Mouse (Mus musculus) cortical plate, adult 2 months (tissue): ENCODE results near the gene Atp5g2. TPM values are rescaled to one million over a fixed set of nuclear protein-coding genes. Genes with fewer than 3 reads are reported as not detected.

Experiments used
- H3K27ac ChIP-seq: fragments of 200-500 bp; 2 replicates; pipeline ENCODE4 v1.5.1; 2012; ENCODE audit warnings: low read length, control low read depth, inconsistent platforms; ENCODE audit not compliant: insufficient read depth
- H3K4me1 ChIP-seq: fragments of 200-500 bp; 2 replicates; pipeline ENCODE4 v1.6.1; 2011; ENCODE audit warnings: low read length; ENCODE audit not compliant: control insufficient read depth, insufficient read depth
- H3K4me3 ChIP-seq: fragments of 200-500 bp; 2 replicates; pipeline ENCODE4 v1.5.1; 2011; ENCODE audit warnings: mild to moderate bottlenecking, low read length, control low read depth; ENCODE audit not compliant: insufficient read depth
- CTCF ChIP-seq: fragments of 200-500 bp; IDR thresholded peaks from 2 replicates; pipeline ENCODE4 v1.5.1; 2011; ENCODE audit warnings: mild to moderate bottlenecking, control low read depth, low read length; ENCODE audit not compliant: insufficient read depth; ENCODE audit errors: extremely low read depth
- POLR2A ChIP-seq: fragments of 200-500 bp; IDR thresholded peaks from 2 replicates; pipeline ENCODE4 v1.6.1; 2011; ENCODE audit warnings: mild to moderate bottlenecking, low read length, control low read depth; ENCODE audit not compliant: insufficient read depth; ENCODE audit errors: extremely low read depth
- polyA plus RNA-seq: library from polyadenylated mRNA; depleted of rRNA; stranded (reverse); fragments of >200 nt; gene quantifications from 2 replicates; pipeline ENCODE4 v1.2.3, GENCODE M21; 2012

Atp5g2 gene
- polyA plus RNA-seq, 1 experiment: 293 TPM

DNA sequence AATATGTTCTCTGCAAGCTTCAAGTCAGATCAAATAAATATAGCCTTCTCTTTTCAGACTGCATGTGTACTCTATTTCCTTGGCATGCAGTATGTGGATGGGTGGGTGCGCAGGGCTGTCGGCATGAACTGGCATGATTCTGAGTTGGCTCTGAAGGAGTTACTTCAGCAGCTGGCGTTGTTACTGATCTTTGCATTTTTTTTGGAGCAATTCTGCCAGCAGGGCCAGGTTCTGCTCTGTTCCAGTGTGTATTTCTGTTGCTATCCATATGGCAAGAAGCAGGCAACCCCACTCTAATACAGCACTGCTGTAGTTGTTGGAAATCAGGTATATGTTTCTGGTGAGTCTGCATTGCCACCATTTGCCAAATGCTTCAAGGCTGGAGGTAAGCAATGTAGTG lies 36.3 kb downstream of the Atp5g2 start:
- Histone ChIP-seq H3K4me3 (no peak overlapping the region), H3K27ac (peak overlapping the region; percentile 61; the same call in 1 of the 2 replicates), H3K4me1 (peaks cover 1% of the 10 kb centered on the region; the same call in 1 of the 2 replicates)
- TF ChIP-seq POLR2A: no peak
- TF ChIP-seq CTCF: no peak

DNA sequence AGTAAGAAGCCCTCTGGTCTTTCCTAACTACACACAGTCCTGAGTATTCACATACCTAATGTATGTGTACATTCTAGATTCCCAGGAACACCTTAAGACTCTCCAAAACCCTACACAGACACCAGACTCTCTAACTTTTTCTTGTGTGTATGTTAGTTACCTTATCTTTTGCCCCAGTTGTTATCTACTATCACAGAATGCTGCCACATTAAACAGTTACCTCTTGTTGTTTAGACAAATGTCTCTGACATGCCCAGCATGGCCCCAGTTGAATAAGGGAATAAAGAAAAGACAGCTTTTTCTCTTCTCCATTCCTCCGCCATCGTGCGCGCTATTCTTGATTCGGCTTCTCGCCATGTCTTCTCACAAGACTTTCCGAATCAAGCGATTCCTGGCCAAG lies 37.5 kb downstream of the Atp5g2 start:
- TF ChIP-seq POLR2A: no peak
- no peak for TF ChIP-seq CTCF
- peaks cover 1% of the 10 kb centered on the region; the same call in 1 of the 2 replicates for H3K4me1 ChIP-seq
- H3K4me3 ChIP-seq: no peak overlapping the region

DNA sequence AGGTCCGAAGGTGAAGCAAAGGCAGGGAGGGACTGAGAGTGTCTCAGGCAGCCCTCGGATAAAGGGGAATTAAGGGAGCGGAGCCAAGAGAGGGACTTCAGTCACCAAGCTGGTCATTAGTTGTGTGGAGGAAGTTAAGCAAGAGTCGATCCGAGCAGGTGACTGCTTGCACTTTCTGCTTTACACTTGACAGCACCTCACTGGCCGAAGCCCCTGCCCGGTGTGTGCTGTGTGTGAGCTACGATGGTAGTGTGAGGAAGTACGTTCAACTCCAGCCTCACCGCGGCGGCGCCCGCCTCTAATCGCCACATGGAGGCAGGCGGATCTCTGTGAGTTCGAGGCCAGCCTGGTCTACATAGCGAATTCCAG lies 46.5 kb downstream of the Atp5g2 start:
- Histone ChIP-seq H3K27ac (peak overlapping the region; percentile 5; the same call in 1 of the 2 replicates), H3K4me3 (peak overlapping the region; percentile 82), H3K4me1 (peaks cover 5% of the 10 kb centered on the region; the same call in 1 of the 2 replicates)
- TF ChIP-seq CTCF: no peak
- no peak for TF ChIP-seq POLR2A

More for the DNA sequence above, 37.5 kb downstream of the Atp5g2 start:
- no peak overlapping the region for H3K27ac ChIP-seq

DNA sequence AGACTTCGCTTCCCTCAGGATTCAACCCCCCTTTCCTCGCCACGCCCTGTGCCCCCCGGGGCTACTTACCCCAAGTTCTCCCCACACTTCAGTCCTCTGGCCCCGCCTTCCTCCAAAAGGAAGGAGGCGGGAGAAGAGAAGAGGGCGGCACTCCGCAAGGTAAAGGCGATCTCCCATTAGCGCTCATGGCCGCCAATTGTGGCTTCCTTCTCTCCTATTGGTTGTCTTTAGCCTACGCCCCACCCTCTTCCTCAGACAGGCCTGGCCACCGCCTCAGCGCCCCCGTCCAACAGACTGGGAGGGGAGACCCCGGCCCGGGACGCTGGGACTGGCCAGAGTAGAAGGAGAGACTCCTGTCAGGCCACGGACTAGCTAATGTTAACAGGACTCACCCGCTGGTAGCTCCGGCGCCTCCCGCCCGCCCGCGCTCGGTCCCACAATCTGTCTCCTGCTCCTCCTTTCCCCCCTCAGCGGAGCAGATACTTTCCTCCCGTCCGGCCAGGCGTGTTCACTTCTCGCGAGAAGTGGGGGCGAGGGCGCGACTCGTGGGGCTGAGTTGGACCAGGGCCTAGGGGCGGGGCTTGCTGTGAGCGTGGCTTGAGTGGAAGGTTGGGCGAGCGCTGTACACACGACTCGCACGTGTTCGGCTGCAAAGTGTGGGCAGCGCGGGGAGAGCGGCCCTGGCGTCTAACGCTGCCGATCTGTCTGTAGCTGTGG lies 47.0 kb downstream of the Atp5g2 start, which contains the start of the genes Gm28047 and Atf7:
TSS of gene Gm28047 (minus strand) at position 98 of the 717 bp plus-strand sequence.
TSS of gene Atf7 (minus strand) at position 495 of the 717 bp plus-strand sequence.
- Histone ChIP-seq H3K27ac (peak within 1 kb of the TSS; percentile 72), H3K4me3 (peak within 1 kb of the TSS; percentile 82), H3K4me1 (peaks cover 5% of the 10 kb centered on the region; the same call in 1 of the 2 replicates)
- TF ChIP-seq CTCF: no peak
- TF ChIP-seq POLR2A: peak; percentile 55; the same call in 1 of the 2 replicates

DNA sequence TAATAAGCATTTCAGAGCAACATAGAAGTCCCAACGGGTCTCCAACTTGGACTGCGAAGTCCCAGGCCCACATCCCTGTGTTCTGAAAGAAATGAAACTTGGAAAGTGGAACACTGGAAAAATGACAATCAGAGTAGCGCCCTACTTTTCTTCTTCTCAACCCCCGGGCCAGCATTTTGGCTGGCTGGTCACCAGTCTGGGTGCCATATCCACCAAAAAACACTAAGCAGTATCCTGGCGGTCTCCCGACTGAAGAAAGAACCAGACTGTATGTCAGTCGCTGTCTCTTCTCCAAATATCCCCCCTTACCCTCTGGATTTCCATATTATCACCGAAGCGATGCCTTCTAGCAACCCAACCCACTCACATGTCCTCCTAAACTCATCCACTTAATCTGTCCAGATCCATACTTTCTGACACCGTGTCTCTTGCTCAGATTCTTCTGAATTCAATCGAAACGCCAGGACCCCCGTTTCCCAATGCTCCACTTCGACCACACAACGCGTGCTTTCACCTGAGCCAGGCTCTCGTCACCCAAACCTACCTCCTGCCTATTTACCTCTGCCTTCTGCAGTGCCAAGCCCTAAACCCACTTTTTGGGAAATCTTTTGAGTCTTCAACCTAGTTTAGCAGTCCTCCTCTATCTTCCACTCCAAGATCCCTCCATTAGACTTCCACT lies 47.7 kb downstream of the Atp5g2 start:
- H3K27ac ChIP-seq: peak overlapping the region; percentile 32; the same call in 1 of the 2 replicates
- peak overlapping the region; percentile 82 for H3K4me3 ChIP-seq
- H3K4me1 ChIP-seq: peaks cover 5% of the 10 kb centered on the region; the same call in 1 of the 2 replicates
- no peak for TF ChIP-seq CTCF

DNA sequence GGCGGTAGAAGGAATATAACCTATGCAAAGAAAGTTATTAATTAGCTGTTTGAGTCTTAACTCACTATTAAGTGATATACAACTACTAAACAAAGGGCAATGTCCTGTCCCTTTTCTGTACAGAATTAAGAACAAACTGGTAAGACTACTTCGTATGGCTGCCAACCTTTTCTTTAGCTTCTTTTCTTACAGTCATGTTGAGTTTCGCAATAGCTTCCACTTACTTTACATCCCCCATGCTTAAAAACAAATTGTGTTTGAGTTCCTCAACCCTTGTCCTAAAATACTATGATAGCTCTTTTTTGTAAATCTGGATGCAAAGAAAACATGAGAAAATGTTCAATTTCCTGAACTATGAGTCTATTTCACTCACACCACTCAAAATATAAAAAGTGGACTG lies 49.0 kb downstream of the Atp5g2 start:
- Histone ChIP-seq H3K4me1 (peaks cover 5% of the 10 kb centered on the region; the same call in 1 of the 2 replicates), H3K27ac (no peak overlapping the region), H3K4me3 (no peak overlapping the region)
- TF ChIP-seq POLR2A (no peak), CTCF (no peak)

DNA sequence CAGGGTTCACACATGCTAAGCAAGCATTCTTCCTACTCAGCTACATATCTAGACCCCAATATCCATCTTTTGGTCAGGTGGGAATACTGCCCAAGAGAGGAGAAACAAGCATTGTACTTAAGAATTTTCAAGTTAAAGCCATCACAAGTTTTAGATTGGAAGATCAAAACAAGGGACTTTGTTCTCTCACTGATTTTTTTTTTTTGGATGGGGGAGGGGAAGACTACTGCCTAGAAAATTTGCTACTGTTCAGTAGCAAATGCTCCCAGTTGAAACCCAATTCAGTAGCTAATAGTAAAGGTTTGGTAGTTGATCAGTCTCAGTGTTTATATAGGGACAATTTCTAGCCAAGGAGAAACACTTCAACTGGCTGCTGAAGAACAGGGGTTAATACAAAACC lies 49.6 kb downstream of the Atp5g2 start:
- Histone ChIP-seq H3K4me1 (peaks cover 5% of the 10 kb centered on the region; the same call in 1 of the 2 replicates), H3K4me3 (no peak overlapping the region), H3K27ac (no peak overlapping the region)
- TF ChIP-seq CTCF (no peak), POLR2A (no peak)

DNA sequence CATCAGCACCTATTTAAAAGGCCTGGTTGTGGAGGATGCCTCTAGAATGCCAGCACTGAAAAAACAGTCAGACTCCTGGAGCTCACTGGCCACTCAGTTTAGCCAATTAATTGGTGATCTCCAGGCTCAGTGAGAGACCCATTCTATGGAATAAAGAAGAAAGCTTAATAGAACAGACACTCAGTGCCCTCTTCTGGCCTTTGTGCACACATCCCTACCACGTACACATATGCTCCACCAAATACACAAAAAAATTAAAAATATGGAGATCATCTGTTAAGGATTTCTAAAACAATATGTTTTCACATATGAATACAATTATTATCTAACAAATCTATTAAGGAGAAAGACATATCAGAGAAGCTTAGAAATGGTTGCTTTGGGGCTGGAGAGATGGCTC lies 51.4 kb downstream of the Atp5g2 start:
- peaks cover 5% of the 10 kb centered on the region; the same call in 1 of the 2 replicates for H3K4me1 ChIP-seq
- no peak overlapping the region for H3K4me3 ChIP-seq
- TF ChIP-seq POLR2A: no peak
- TF ChIP-seq CTCF: no peak
- no peak overlapping the region for H3K27ac ChIP-seq

DNA sequence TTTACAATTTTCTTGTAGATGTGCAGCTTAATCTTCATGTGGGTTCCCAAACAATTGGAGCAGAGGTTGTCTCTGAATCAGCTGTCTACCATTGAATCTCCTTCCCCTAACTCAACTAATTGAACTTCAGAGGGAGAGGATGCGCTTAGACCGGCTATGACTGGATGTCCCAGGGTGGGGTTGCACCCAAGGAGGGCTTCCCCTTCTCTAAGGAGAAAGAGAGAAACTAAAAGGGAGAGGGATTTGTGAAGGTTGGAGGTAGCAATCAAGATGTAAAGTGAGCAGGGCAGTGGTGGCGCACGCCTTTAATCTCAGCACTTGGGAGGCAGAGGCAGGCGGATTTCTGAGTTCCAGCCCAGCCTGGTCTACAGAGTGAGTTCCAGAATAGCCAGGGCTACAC lies 52.7 kb downstream of the Atp5g2 start:
- TF ChIP-seq POLR2A (no peak), CTCF (no peak)
- Histone ChIP-seq H3K4me1 (peaks cover 5% of the 10 kb centered on the region; the same call in 1 of the 2 replicates), H3K27ac (no peak overlapping the region), H3K4me3 (no peak overlapping the region)
